Mouse (Mus musculus): ENCODE results near the gene Bola2.
"Not testable (repeated sequence)": the region's sequence is repeated elsewhere in the genome, so short reads cannot be mapped to it uniquely, and the experiment has no call there.

Bola2 gene

GRCm38 (mm10) chr7:126695210-126695611 lies at the start of gene Bola2:
Gene Bola2 (plus strand): TSS chr7:126695401.
- DNase-seq: peak; percentile 82

DNA sequence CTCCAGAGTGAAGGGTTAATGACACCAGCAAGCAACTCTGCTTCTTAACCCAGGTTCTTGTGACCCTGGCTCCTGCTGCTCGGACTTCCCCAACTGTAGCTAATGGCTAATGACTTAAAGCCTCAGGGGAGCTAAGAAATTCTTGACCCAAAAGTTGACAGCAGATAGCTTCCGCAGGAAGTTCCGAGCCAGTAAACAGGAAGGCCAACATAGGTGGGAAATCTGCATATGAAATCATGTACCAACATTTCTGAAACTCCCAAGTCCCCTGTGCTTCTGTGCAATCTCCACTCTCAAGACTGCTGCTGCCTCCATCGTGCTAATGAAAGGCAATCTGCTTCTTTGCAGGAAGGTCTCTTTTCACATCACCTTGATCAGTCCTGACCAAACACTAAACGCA lies 49.5 kb upstream of the Bola2 start:
- peak; percentile 21 for DNase-seq

DNA sequence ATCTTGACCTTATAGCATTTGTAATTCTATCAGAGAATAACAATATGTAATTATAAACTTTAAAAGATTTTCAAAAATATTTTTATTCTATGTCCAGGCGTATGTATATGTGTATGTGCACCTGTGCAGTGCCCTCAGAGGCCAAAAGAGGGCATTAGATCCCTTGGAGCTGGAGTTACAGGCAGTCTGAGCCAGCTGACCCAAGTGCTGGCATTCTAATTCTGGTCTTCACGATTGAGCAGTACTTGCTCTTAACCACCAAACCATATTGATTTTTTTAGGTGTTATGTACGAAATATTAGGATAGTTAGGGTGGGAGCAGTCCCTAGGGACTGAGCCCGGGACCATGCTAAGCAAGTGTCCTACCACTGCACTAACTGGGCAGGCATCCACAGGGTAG lies 46.7 kb upstream of the Bola2 start:
- no peak for DNase-seq

DNA sequence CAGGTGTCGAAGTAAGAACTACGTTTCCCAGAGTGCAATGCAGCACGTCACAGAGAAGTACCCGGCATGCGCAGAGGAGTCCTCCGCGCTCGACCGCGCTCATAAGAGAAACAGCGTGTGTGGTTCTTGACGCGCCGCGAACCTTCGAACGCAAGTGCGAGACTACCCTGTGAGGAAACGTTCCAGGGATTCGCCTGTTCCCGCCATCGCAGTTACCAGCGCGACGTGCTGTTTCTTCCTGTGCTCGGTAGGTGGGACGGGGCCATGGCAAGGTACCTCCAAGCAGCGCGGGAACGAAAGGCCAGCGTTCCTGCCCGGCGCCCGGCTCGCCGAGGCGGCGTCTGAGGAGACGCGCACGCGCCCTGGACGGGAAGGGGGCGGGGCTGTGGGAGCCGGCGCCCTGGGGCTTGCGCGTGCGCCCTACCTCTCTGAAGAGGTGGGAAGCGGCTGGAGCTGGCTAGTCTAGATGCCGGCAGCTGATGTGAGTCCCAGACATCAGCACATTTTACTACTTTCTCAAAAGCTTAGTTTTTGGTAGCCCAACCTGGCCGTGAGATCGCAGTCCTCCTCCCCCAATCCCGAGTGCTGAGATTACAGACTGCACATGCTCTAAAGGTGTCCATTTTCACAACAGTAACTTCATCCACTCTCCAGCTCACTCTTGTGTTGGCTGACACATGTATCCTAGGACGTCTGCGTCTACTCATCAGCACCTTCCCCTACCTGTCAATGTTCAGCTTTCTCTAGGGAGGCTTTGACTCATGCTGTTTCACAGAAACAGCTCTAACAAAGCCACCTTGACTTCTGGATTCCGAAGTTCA lies 45.8 kb upstream of the Bola2 start, which contains the start of gene Sgf29:
Sgf29 (plus strand) TSS at position 79 of the 821 bp plus-strand sequence.
- DNase-seq: peak; percentile 97

DNA sequence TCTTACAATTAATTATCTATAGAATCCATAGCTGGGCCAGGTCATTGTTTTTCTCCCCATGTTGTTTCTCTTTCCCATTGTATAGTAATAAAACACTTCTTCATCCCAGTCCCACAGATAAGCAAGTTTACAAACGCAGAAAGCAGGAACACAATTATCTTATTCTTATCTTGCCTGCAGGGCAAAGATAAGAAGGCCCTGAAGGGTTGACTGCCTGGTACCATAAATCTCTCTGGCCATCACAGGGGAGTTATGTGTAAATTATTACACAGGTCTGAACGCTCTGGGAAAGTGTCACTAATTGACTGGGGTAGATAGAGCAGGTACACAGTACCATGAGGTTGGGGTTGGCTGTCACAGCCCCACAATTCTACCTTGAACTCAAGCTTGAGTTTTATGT lies 44.3 kb upstream of the Bola2 start:
- no peak for DNase-seq

- no peak for DNase-seq
Observed at GRCm38 (mm10) chr7:126653991-126654390, 41.2 kb upstream of the Bola2 start.

DNA sequence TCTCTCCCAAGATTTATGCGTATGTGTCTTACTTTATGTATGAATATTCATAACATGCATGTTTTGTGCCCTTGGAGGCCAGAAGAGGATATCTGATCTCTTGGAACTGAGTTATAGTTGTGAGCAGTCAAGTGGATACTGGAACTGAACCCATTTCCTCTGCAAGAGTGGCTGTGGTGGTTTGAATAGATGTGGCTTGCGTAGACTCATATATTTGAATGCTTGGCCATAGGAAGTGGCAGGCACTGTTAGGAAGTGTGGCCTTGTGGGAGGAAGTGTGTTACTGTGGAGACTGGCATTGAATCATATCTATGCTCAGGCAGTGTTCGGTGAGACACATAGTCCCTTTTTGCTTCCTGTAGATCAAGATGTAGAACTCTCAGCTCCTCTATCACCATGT lies 39.5 kb upstream of the Bola2 start:
- DNase-seq: no peak

DNA sequence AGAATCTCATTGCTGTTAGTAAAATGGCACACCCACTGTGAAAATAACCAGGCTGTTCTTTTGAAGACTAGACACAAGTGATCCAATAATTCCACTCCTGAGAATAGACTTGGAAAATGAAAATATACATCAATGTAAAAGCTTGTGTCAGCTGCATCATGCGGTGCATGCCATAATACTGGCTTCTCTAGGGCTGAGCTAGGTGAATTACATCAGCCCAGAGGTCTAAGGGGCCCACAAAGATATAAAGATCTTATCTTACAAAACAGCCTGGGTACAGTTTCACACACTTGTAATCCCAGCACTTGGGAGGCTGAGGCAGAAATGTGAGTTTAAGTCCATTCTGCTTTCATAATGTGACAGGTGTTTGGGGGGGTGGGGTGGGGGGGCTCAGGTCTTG lies 37.7 kb upstream of the Bola2 start:
- no peak for DNase-seq

- no peak for DNase-seq
Observed at GRCm38 (mm10) chr7:126659771-126660170, 35.4 kb upstream of the Bola2 start.

DNA sequence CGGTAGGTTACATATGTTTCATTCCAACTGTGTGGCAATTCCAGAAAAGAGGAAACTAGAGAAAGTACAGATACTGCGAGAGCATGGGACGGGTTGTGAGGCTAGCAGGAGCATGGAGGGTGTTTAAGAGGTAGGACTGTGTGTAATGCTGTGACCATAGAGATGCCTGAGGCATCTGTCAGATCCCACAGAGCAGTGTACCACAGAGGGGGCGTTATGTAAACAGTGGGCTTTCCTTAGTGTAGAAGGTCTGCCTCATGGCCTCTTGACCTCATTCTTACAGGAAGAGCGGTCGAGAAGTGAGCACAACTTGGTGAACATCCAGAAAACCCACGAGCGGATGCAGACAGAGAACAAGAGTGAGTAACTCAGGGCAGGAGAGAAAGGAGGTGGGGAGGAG lies 31.6 kb upstream of the Bola2 start:
- DNase-seq: no peak

DNA sequence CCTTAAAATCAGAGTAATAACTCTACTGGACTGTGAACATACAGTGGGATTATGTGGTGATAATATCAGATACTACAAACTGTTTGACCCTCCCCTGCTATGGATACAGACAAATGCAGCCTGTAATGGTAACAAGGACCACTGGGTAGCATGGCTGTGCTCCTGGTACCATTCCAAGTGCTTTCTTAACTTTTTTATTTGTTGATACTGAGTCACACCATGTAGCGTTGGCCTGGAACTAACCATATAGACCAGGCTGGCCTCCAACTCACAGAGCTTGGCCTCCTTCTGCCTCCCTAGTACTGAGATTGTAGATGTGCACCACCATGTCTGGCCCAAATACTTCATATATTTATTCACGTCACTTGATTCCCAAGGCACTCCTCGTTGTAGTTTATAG lies 29.9 kb upstream of the Bola2 start:
- DNase-seq: peak; percentile 52

GRCm38 (mm10) chr7:126667495-126668090 lies 27.6 kb upstream of the Bola2 start:
- DNase-seq: no peak

DNA sequence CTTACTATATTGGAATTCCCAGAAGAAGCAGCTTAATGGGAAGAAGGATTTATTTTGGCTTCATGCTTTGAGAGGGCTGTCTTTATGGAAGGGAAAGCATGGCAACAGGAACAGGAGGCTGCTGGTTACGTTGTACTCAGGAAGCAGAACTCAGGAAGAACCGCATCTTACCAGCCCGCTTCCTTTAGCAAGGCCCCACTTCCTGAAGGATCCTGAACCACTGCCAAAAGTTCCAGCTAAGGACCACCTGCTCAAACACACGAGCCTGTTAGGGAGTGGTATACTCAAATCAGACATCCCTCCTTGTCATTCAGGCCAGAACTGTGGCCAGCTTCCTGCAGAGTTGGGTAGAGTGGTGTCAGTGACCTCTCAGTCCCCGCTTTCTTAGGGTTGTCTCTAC lies 26.7 kb upstream of the Bola2 start:
- peak; percentile 26 for DNase-seq

GRCm38 (mm10) chr7:126670152-126670551 lies 25.0 kb upstream of the Bola2 start:
- DNase-seq: no peak

DNA sequence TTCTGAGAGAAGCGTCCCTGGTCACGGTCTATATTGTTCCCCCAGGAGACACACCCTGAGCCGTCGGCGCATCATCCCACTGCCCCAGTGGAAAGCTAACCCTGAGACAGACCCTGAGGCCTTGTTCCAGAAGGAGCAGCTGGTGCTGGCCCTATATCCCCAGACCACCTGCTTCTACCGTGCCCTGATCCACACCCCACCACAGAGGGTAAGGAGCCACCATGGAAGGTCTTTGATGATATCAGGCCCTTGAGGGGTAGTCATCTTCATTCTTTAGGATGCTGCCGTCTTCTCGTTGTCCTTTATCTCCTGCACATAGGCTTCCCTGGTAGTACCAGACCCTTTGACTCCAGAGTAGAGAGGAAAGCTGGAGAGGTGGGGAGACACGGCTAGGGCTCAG lies 23.1 kb upstream of the Bola2 start:
- no peak for DNase-seq

DNA sequence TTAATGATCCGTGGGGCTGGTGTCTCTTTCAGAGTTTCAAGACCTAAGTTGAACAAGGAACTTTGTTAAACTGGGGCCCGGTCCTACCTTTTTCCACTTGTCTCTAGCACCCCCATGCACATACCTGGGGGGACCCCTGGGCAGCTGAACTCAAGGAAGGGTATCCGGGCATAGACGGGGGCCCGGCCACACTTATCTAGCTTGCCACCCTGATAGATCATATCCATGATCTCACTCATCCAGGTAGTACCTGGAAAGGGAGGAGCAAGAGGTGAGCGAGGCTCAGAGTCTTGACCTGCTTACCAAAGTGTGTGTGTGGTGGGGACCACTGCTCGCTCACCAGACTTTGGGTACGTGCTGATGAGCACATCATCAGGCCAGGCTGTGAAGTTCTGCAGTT lies 20.1 kb upstream of the Bola2 start:
- no peak for DNase-seq

GRCm38 (mm10) chr7:126676207-126676606 lies 19.0 kb upstream of the Bola2 start, which contains the start of gene Sult1a1:
Gene Sult1a1 (minus strand): TSS chr7:126676432.
- DNase-seq: peak; percentile 61

- no peak for DNase-seq
Observed at GRCm38 (mm10) chr7:126676631-126677220, 18.5 kb upstream of the Bola2 start.

GRCm38 (mm10) chr7:126678545-126679341 lies 16.5 kb upstream of the Bola2 start:
- peak; percentile 54 for DNase-seq

- DNase-seq: no peak
Observed at GRCm38 (mm10) chr7:126679683-126680082, 15.5 kb upstream of the Bola2 start.

GRCm38 (mm10) chr7:126681221-126681620 lies 14.0 kb upstream of the Bola2 start:
- DNase-seq: peak; percentile 54

GRCm38 (mm10) chr7:126688156-126688555 lies 7.0 kb upstream of the Bola2 start:
- DNase-seq: not testable (repeated sequence)

- DNase-seq: no peak
Observed at GRCm38 (mm10) chr7:126689021-126689420, 6.2 kb upstream of the Bola2 start.
